Mouse (Mus musculus): ENCODE measurements around the gene Safb2. TPM values are rescaled to one million over a fixed set of nuclear protein-coding genes. Genes with fewer than 3 reads are reported as not detected.
"Not testable (repeated sequence)": the region's sequence is repeated elsewhere in the genome, so short reads cannot be mapped to it uniquely, and the experiment has no call there.

Gene Safb2
- 36.5 and 43.5 TPM in 2 replicates for polyA plus RNA-seq (2014; fragmentation: Nextera tagmentation; extraction: Ambion mirVana)

- H3K27ac ChIP-seq (replicated peaks in 1 of 2; ENCODE audit: control insufficient read depth in 1 of 2, insufficient read depth in 1 of 2, low read depth in 2 of 2, low read length in 2 of 2): peak within 1 kb of the TSS; percentile 83 to 96
- H3K27me3 ChIP-seq (ENCODE audit: control insufficient read depth, insufficient read depth, low read length): no peaks in the 10 kb centered on the region
- H3K9ac ChIP-seq (ENCODE audit: low read length): peak within 1 kb of the TSS; percentile 95
- WGBS: under 1% methylated on average over 98 of the region's 101 CpGs
- H3K9me3 ChIP-seq (ENCODE audit: control insufficient read depth, low read length): no peaks in the 10 kb centered on the region
- peak; percentile 93 for ATAC-seq (ENCODE audit: insufficient number of reproducible peaks, insufficient read depth, low FRiP score, low read depth)
- peaks cover 69% of the 10 kb centered on the region for H3K36me3 ChIP-seq (ENCODE audit: control insufficient read depth, insufficient read depth, low read length)
- H3K4me1 ChIP-seq (ENCODE audit: control insufficient read depth in 2 of 2, insufficient read depth in 2 of 2, low read length in 2 of 2): peaks cover 11 to 39% of the 10 kb centered on the region in 2 experiments
- H3K4me2 ChIP-seq (ENCODE audit: low read length): peak within 1 kb of the TSS; percentile 84
- H3K4me3 ChIP-seq (ENCODE audit: control insufficient read depth in 1 of 2, insufficient read depth in 1 of 2, low read depth in 1 of 2, low read length in 2 of 2): peak within 1 kb of the TSS; percentile 80 to 95
These were observed at the start of gene Safb2, which contains the start of gene Safb for GRCm38 (mm10) chr17:56584257-56585130. TSS of gene Safb2 (minus strand) at chr17:56584585. TSS of gene Safb (plus strand) at chr17:56584825.

- Histone ChIP-seq H3K9ac (ENCODE audit: low read length) (no peak overlapping the region), H3K27ac (replicated peaks in 1 of 2; ENCODE audit: control insufficient read depth in 1 of 2, insufficient read depth in 1 of 2, low read depth in 2 of 2, low read length in 2 of 2) (no peak overlapping the region), H3K27me3 (ENCODE audit: control insufficient read depth, insufficient read depth, low read length) (0 out of 2 replicates have a peak, but pooled peaks cover 3% of the 10 kb centered on the region), H3K4me2 (ENCODE audit: low read length) (no peak overlapping the region), H3K9me3 (ENCODE audit: control insufficient read depth, low read length) (no peaks in the 10 kb centered on the region), H3K4me3 (ENCODE audit: control insufficient read depth in 1 of 2, insufficient read depth in 1 of 2, low read depth in 1 of 2, low read length in 2 of 2) (no peak overlapping the region), H3K36me3 (ENCODE audit: control insufficient read depth, insufficient read depth, low read length) (no peaks in the 10 kb centered on the region), H3K4me1 (ENCODE audit: control insufficient read depth in 2 of 2, insufficient read depth in 2 of 2, low read length in 2 of 2) (no peaks in the 10 kb centered on the region)
- 77% methylated on average over 6 of the region's 6 CpGs for whole genome bisulfite sequencing
- no peak for ATAC-seq (ENCODE audit: insufficient number of reproducible peaks, insufficient read depth, low FRiP score, low read depth)
These were observed 49.6 kb upstream of the Safb2 start for GRCm38 (mm10) chr17:56634023-56634422.

GRCm38 (mm10) chr17:56631807-56632206 is 47.4 kb upstream of the Safb2 start:
- WGBS: 58% methylated on average over 4 of the region's 4 CpGs
- Histone ChIP-seq H3K27ac (replicated peaks in 1 of 2; ENCODE audit: control insufficient read depth in 1 of 2, insufficient read depth in 1 of 2, low read depth in 2 of 2, low read length in 2 of 2) (no peak overlapping the region), H3K9me3 (ENCODE audit: control insufficient read depth, low read length) (no peaks in the 10 kb centered on the region), H3K27me3 (ENCODE audit: control insufficient read depth, insufficient read depth, low read length) (0 out of 2 replicates have a peak, but pooled peaks cover 3% of the 10 kb centered on the region), H3K4me3 (ENCODE audit: control insufficient read depth in 1 of 2, insufficient read depth in 1 of 2, low read depth in 1 of 2, low read length in 2 of 2) (no peak overlapping the region), H3K36me3 (ENCODE audit: control insufficient read depth, insufficient read depth, low read length) (no peaks in the 10 kb centered on the region), H3K9ac (ENCODE audit: low read length) (no peak overlapping the region), H3K4me1 (ENCODE audit: control insufficient read depth in 2 of 2, insufficient read depth in 2 of 2, low read length in 2 of 2) (peaks cover 6 to 7% of the 10 kb centered on the region in 2 experiments; a peak in 3 of 4 replicates), H3K4me2 (ENCODE audit: low read length) (no peak overlapping the region)
- no peak for ATAC-seq (ENCODE audit: insufficient number of reproducible peaks, insufficient read depth, low FRiP score, low read depth)

- not testable (repeated sequence) for H3K4me3 ChIP-seq (ENCODE audit: control insufficient read depth in 1 of 2, insufficient read depth in 1 of 2, low read depth in 1 of 2, low read length in 2 of 2); H3K4me2 ChIP-seq (ENCODE audit: low read length)
These were observed 45.7 kb upstream of the Safb2 start for GRCm38 (mm10) chr17:56629800-56630781.

GRCm38 (mm10) chr17:56627530-56628277 is 43.3 kb upstream of the Safb2 start, which contains the start of gene Catsperd:
TSS of gene Catsperd (plus strand) at chr17:56628143.
- H3K9me3 ChIP-seq (ENCODE audit: control insufficient read depth, low read length): no peaks in the 10 kb centered on the region
- H3K27me3 ChIP-seq (ENCODE audit: control insufficient read depth, insufficient read depth, low read length): no peaks in the 10 kb centered on the region
- peak within 1 kb of the TSS; percentile 96 for H3K4me2 ChIP-seq (ENCODE audit: low read length)
- WGBS: 11% methylated on average over 26 of the region's 26 CpGs
- peaks cover 14% of the 10 kb centered on the region for H3K36me3 ChIP-seq (ENCODE audit: control insufficient read depth, insufficient read depth, low read length)
- peak within 1 kb of the TSS; percentile 82 to 94 for H3K4me3 ChIP-seq (ENCODE audit: control insufficient read depth in 1 of 2, insufficient read depth in 1 of 2, low read depth in 1 of 2, low read length in 2 of 2)
- H3K27ac ChIP-seq (replicated peaks in 1 of 2; ENCODE audit: control insufficient read depth in 1 of 2, insufficient read depth in 1 of 2, low read depth in 2 of 2, low read length in 2 of 2): peak within 1 kb of the TSS; percentile 6 to 46; a peak in 2 of 4 replicates
- ATAC-seq (ENCODE audit: insufficient number of reproducible peaks, insufficient read depth, low FRiP score, low read depth): no peak
- H3K9ac ChIP-seq (ENCODE audit: low read length): peak within 1 kb of the TSS; percentile 59
- H3K4me1 ChIP-seq (ENCODE audit: control insufficient read depth in 2 of 2, insufficient read depth in 2 of 2, low read length in 2 of 2): peaks cover 10 to 20% of the 10 kb centered on the region in 2 experiments

More at GRCm38 (mm10) chr17:56629800-56630781, 45.7 kb upstream of the Safb2 start:
- WGBS: 80% methylated on average over 27 of the region's 27 CpGs
- H3K4me1 ChIP-seq (ENCODE audit: control insufficient read depth in 2 of 2, insufficient read depth in 2 of 2, low read length in 2 of 2): peaks cover 10 to 19% of the 10 kb centered on the region in 2 experiments
- H3K9me3 ChIP-seq (ENCODE audit: control insufficient read depth, low read length); H3K27me3 ChIP-seq (ENCODE audit: control insufficient read depth, insufficient read depth, low read length); H3K36me3 ChIP-seq (ENCODE audit: control insufficient read depth, insufficient read depth, low read length); H3K27ac ChIP-seq (replicated peaks in 1 of 2; ENCODE audit: control insufficient read depth in 1 of 2, insufficient read depth in 1 of 2, low read depth in 2 of 2, low read length in 2 of 2); H3K9ac ChIP-seq (ENCODE audit: low read length); ATAC-seq (ENCODE audit: insufficient number of reproducible peaks, insufficient read depth, low FRiP score, low read depth): not testable (repeated sequence)

- peaks cover 10 to 20% of the 10 kb centered on the region in 2 experiments for H3K4me1 ChIP-seq (ENCODE audit: control insufficient read depth in 2 of 2, insufficient read depth in 2 of 2, low read length in 2 of 2)
- peak within 1 kb of the TSS; percentile 82 to 94 for H3K4me3 ChIP-seq (ENCODE audit: control insufficient read depth in 1 of 2, insufficient read depth in 1 of 2, low read depth in 1 of 2, low read length in 2 of 2)
- no peaks in the 10 kb centered on the region for H3K9me3 ChIP-seq (ENCODE audit: control insufficient read depth, low read length)
- H3K36me3 ChIP-seq (ENCODE audit: control insufficient read depth, insufficient read depth, low read length): peaks cover 22% of the 10 kb centered on the region
- H3K9ac ChIP-seq (ENCODE audit: low read length): peak within 1 kb of the TSS; percentile 95
- ATAC-seq (ENCODE audit: insufficient number of reproducible peaks, insufficient read depth, low FRiP score, low read depth): peak; percentile 93
- peak within 1 kb of the TSS; percentile 96 for H3K4me2 ChIP-seq (ENCODE audit: low read length)
- under 1% methylated on average over 51 of the region's 51 CpGs for WGBS
- peak within 1 kb of the TSS; percentile 6 to 67 for H3K27ac ChIP-seq (replicated peaks in 1 of 2; ENCODE audit: control insufficient read depth in 1 of 2, insufficient read depth in 1 of 2, low read depth in 2 of 2, low read length in 2 of 2)
- H3K27me3 ChIP-seq (ENCODE audit: control insufficient read depth, insufficient read depth, low read length): no peaks in the 10 kb centered on the region
These were observed 42.5 kb upstream of the Safb2 start, which contains the start of gene Lonp1 for GRCm38 (mm10) chr17:56626754-56627470. TSS of gene Lonp1 (minus strand) at chr17:56626887.
